Mouse (Mus musculus): Measurements from ENCODE around the gene Tmem50b.

GRCm38 (mm10) chr16:91585617-91586016, 12.0 kb downstream of the Tmem50b start:
- TF ChIP-seq TAL1 (IDR thresholded peaks at IDR 0.05; ENCODE audit: low read length) (no peak), GATA1 (IDR thresholded peaks at IDR 0.05; ENCODE audit: low read length) (no peak)
